Mouse (Mus musculus) thymus, postnatal 10 days (tissue): ENCODE data around the gene Ncmap.

Experiments
- DNase-seq, 2 experiments: peaks; one replicate each; pipeline ENCODE4 v3.0.0; 2021; ENCODE audit warnings: low spot score in 2 of 2

Gene Ncmap

GRCm38 (mm10) chr4:135397991-135398390, at the start of gene Ncmap:
Ncmap (minus strand) TSS chr4:135398227.
- no peak for DNase-seq

- no peak for DNase-seq
These were observed 44.4 kb upstream of the Ncmap start for GRCm38 (mm10) chr4:135442473-135442872.

GRCm38 (mm10) chr4:135439904-135440522, 42.0 kb upstream of the Ncmap start:
- DNase-seq: peak; percentile 23 to 44

GRCm38 (mm10) chr4:135439188-135439647, 41.2 kb upstream of the Ncmap start:
- peak; percentile 64 to 66 for DNase-seq

- DNase-seq: no peak
These were observed 39.9 kb upstream of the Ncmap start for GRCm38 (mm10) chr4:135437924-135438323.

- peak in 1 of 2 experiments; percentile 24 for DNase-seq
These were observed 38.3 kb upstream of the Ncmap start for GRCm38 (mm10) chr4:135436291-135436690.

- DNase-seq: no peak
These were observed 36.4 kb upstream of the Ncmap start for GRCm38 (mm10) chr4:135434395-135434789.

GRCm38 (mm10) chr4:135433443-135434394, 35.7 kb upstream of the Ncmap start, which contains the start of gene Rcan3:
Rcan3 (minus strand) TSS chr4:135433853.
- peak; percentile 64 to 88 for DNase-seq

- no peak for DNase-seq
These were observed 35.0 kb upstream of the Ncmap start for GRCm38 (mm10) chr4:135433086-135433442.

- DNase-seq: no peak
These were observed 32.1 kb upstream of the Ncmap start for GRCm38 (mm10) chr4:135429990-135430760.

GRCm38 (mm10) chr4:135429383-135429782, 31.4 kb upstream of the Ncmap start:
- DNase-seq: no peak

GRCm38 (mm10) chr4:135426587-135426986, 28.6 kb upstream of the Ncmap start:
- peak in 1 of 2 experiments; percentile 26 for DNase-seq

- no peak for DNase-seq
These were observed 27.6 kb upstream of the Ncmap start for GRCm38 (mm10) chr4:135425625-135426024.

- DNase-seq: no peak
These were observed 22.9 kb upstream of the Ncmap start for GRCm38 (mm10) chr4:135420961-135421360.

- no peak for DNase-seq
These were observed 22.4 kb upstream of the Ncmap start for GRCm38 (mm10) chr4:135420416-135420815.

- DNase-seq: no peak
These were observed 22.0 kb upstream of the Ncmap start for GRCm38 (mm10) chr4:135419996-135420395.

GRCm38 (mm10) chr4:135416367-135416766, 18.3 kb upstream of the Ncmap start:
- DNase-seq: no peak

- DNase-seq: no peak
These were observed 15.5 kb upstream of the Ncmap start for GRCm38 (mm10) chr4:135413491-135413890.

GRCm38 (mm10) chr4:135411633-135412032, 13.6 kb upstream of the Ncmap start:
- DNase-seq: peak; percentile 31 to 78

GRCm38 (mm10) chr4:135406180-135406579, 8.2 kb upstream of the Ncmap start:
- no peak for DNase-seq

- DNase-seq: no peak
These were observed 6.9 kb upstream of the Ncmap start for GRCm38 (mm10) chr4:135404916-135405315.

GRCm38 (mm10) chr4:135404048-135404447, 6.0 kb upstream of the Ncmap start:
- DNase-seq: no peak
